Mouse (Mus musculus) urinary bladder, postnatal 25 days (tissue): ENCODE measurements at regions not wholly inside any gene's neighbourhood (a gene's known extent, or its start where the extent isn't known, plus 50 kb on each side); places are given as distances from the start of the nearest gene placed in this dataset.
A peak's percentile ranks its signal among the peaks of the same experiment; 100 is the strongest.

Source experiments
- DNase-seq: peaks from one replicate; pipeline ENCODE4 v3.0.0; 2022; ENCODE audit warnings: low spot score

DNA sequence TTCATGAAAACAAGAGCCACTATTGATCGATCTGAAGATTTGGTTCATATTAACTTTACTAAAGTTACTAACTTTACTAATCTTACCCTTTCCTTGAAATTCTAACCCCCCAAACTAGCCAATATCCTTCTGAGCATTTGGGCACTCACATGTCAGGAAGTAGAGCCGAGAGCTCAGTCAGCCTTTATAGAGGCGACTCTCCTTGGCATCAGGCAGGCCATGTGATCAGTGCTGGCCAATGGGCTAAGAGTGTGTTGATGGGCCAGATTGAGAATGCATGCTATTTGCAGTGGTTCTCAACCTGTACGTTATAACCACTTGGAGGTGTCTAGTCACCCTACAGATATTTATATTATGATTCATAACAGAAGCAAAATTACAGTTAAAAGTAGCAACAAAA, 69.6 kb upstream of the Slc35b4 start:
- DNase-seq: no peak

- no peak for DNase-seq
Measured at GRCm38 (mm10) chr6:34243001-34243400, 66.1 kb upstream of the Slc35b4 start.

DNA sequence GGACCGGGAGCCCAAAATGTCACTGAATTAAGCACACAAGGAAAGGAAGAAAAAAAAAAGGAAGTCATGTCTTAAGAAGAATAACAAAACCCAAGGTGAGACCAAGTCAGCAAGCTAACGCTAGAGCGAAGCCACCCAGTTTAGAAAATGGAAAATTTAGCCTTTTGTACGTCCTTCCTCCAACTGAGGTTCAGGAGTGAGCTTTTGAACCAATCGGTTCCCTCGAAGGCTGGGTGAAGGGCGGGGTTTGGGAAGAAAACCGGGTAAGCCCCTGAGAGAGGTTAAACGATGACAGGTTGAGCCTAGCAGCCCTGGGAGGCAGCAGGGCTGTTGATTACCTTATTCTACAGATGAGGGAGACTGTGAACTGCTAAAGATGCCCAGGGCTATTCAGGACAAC, 65.6 kb upstream of the Slc35b4 start:
- DNase-seq: no peak

GRCm38 (mm10) chr6:34235132-34235531, 58.2 kb upstream of the Slc35b4 start:
- no peak for DNase-seq

- no peak for DNase-seq
Measured at GRCm38 (mm10) chr6:34234443-34235020, 57.6 kb upstream of the Slc35b4 start.

- peak; percentile 54 for DNase-seq
Measured at GRCm38 (mm10) chr6:34230768-34231381, 54.0 kb upstream of the Slc35b4 start.

DNA sequence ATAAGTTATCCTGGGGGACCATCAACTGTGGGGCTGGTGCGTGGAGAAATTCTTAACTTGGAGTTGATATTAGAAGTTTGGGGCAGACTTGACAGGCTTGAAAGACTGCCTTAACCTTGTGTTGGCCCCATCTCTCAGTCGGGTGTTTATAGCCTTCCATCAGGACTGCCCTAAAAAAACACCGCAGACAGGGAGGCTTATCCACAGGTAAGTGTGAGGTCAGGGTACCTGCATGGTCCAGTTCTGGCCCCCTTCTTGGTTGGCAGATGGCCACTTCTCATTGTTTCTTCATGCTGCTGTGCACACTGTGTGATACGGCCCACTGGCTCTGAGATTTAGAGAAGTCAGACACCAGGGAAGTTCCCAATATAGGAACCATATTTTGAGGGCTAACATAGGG, 50.2 kb upstream of the Slc35b4 start:
- no peak for DNase-seq
